Mouse (Mus musculus): ENCODE results near the gene Gabrr3.

The Gabrr3 gene

GRCm38 (mm10) chr16:59471637-59472278 is 64.6 kb downstream of the Gabrr3 start, which contains the start of gene Riox2:
Riox2 (plus strand) TSS chr16:59471775.
- DNase-seq: peak; percentile 82

GRCm38 (mm10) chr16:59472546-59472945 is 65.4 kb downstream of the Gabrr3 start:
- DNase-seq: no peak

GRCm38 (mm10) chr16:59474788-59475187 is 67.7 kb downstream of the Gabrr3 start:
- peak; percentile 74 for DNase-seq

GRCm38 (mm10) chr16:59477955-59478354 is 70.8 kb downstream of the Gabrr3 start:
- no peak for DNase-seq

GRCm38 (mm10) chr16:59487239-59487638 is 80.1 kb downstream of the Gabrr3 start:
- no peak for DNase-seq

- no peak for DNase-seq
These were observed 80.9 kb downstream of the Gabrr3 start for GRCm38 (mm10) chr16:59487975-59488548.

GRCm38 (mm10) chr16:59493199-59493598 is 86.1 kb downstream of the Gabrr3 start:
- no peak for DNase-seq

- no peak for DNase-seq
These were observed 90.8 kb downstream of the Gabrr3 start for GRCm38 (mm10) chr16:59497947-59498346.

- DNase-seq: no peak
These were observed 92.0 kb downstream of the Gabrr3 start for GRCm38 (mm10) chr16:59499180-59499579.

- no peak for DNase-seq
These were observed 102.7 kb downstream of the Gabrr3 start for GRCm38 (mm10) chr16:59509830-59510229.

All from lung, postnatal 14 days (tissue).